Mouse (Mus musculus) MEL (cell line): Measurements from ENCODE around the gene Mcrip1. TPM values are rescaled to one million over a fixed set of nuclear protein-coding genes. Genes with fewer than 3 reads are reported as not detected.

ENCODE experiments used
- DNase-seq: peaks from one replicate; pipeline ENCODE4 v3.0.0; 2011; ENCODE audit warnings: low read depth, low spot score
- H3K27ac ChIP-seq: 2 replicates; pipeline ENCODE4 v1.5.1; 2012; ENCODE audit warnings: low read depth, mild to moderate bottlenecking, control low read depth, low read length, moderate library complexity; ENCODE audit not compliant: control insufficient read depth
- H3K27me3 ChIP-seq, 2 experiments: fragments of 150-350 bp in 1 of 2; sonication (generic) in 1 of 2; 2 replicates each; pipeline ENCODE4 v1.6.1; 2012; ENCODE audit warnings: low read length in 2 of 2, mild to moderate bottlenecking in 2 of 2, improper control_type of control experiment in 1 of 2, moderate library complexity in 1 of 2; ENCODE audit not compliant: insufficient read depth in 2 of 2, control insufficient read depth in 1 of 2
- H3K36me3 ChIP-seq, 2 experiments: 2 replicates each; pipeline ENCODE4 v1.6.1; 2012 to 2014; ENCODE audit warnings: low read length in 2 of 2, improper control_type of control experiment in 1 of 2, inconsistent platforms in 1 of 2, mild to moderate bottlenecking in 1 of 2; ENCODE audit not compliant: insufficient read depth in 2 of 2, control insufficient read depth in 1 of 2
- H3K4me1 ChIP-seq, 2 experiments: fragments of 150-350 bp in 1 of 2; sonication (generic) in 1 of 2; 2 replicates each; pipeline ENCODE4 v1.6.1; 2012; ENCODE audit warnings: low read length in 2 of 2, improper control_type of control experiment in 1 of 2, mild to moderate bottlenecking in 1 of 2; ENCODE audit not compliant: insufficient read depth in 2 of 2, control insufficient read depth in 1 of 2
- H3K4me3 ChIP-seq, 2 experiments: fragments of 150-350 bp in 1 of 2; sonication (generic) in 1 of 2; 2 replicates each; pipeline ENCODE4 v1.5.1; 2012; ENCODE audit warnings: low read depth in 2 of 2, low read length in 2 of 2, mild to moderate bottlenecking in 2 of 2, moderate library complexity in 2 of 2, control low read depth in 1 of 2, improper control_type of control experiment in 1 of 2; ENCODE audit not compliant: control insufficient read depth in 1 of 2, insufficient read depth in 1 of 2
- H3K79me2 ChIP-seq: 2 replicates; pipeline ENCODE4 v1.6.1; 2012; ENCODE audit warnings: mild to moderate bottlenecking, low read length, moderate library complexity; ENCODE audit not compliant: control insufficient read depth, poor library complexity, insufficient read depth
- H3K9ac ChIP-seq: 2 replicates; pipeline ENCODE4 v1.6.1; 2012; ENCODE audit warnings: low read depth, mild to moderate bottlenecking, control low read depth, low read length, moderate library complexity; ENCODE audit not compliant: control insufficient read depth, poor library complexity, severe bottlenecking
- H3K9me3 ChIP-seq: fragments of 150-350 bp; sonication (generic); replicated peaks from 2 replicates; pipeline ENCODE4 v1.6.1; 2012; ENCODE audit warnings: mild to moderate bottlenecking, low read length, improper control_type of control experiment, moderate library complexity; ENCODE audit not compliant: insufficient read depth
- BHLHE40 ChIP-seq: IDR thresholded peaks from 2 replicates; pipeline ENCODE4 v1.6.1; 2012; ENCODE audit warnings: low read depth, mild to moderate bottlenecking, inconsistent platforms, low read length, improper control_type of control experiment, borderline replicate concordance
- CTCF ChIP-seq, 3 experiments: IDR thresholded peaks in 2 of 3; conservative IDR thresholded peaks in 1 of 3; 2 replicates each; pipeline ENCODE4 v1.5.1; 2011 to 2012; ENCODE audit warnings: low read length in 3 of 3, low read depth in 2 of 3, mild to moderate bottlenecking in 2 of 3, improper control_type of control experiment in 1 of 3, inconsistent platforms in 1 of 3, mixed read lengths in 1 of 3, moderate library complexity in 1 of 3; ENCODE audit not compliant: control insufficient read depth in 1 of 3, insufficient read depth in 1 of 3, poor library complexity in 1 of 3, severe bottlenecking in 1 of 3
- ELF1 ChIP-seq: IDR thresholded peaks from 2 replicates; pipeline ENCODE4 v1.6.1; 2014; ENCODE audit warnings: low read depth, mild to moderate bottlenecking, inconsistent platforms, low read length, improper control_type of control experiment, moderate library complexity
- JUND ChIP-seq: IDR thresholded peaks from 2 replicates; pipeline ENCODE4 v1.6.1; 2011; ENCODE audit warnings: low read depth, mild to moderate bottlenecking, improper control_type of control experiment, low read length
- MAFK ChIP-seq: IDR thresholded peaks from 2 replicates; pipeline ENCODE4 v1.6.1; 2011; ENCODE audit warnings: low read depth, mild to moderate bottlenecking, low read length, improper control_type of control experiment, borderline replicate concordance
- MAZ ChIP-seq: IDR thresholded peaks from 2 replicates; pipeline ENCODE4 v1.6.1; 2012; ENCODE audit warnings: low read depth, mild to moderate bottlenecking, inconsistent platforms, low read length, improper control_type of control experiment
- MYB ChIP-seq: IDR thresholded peaks from 2 replicates; pipeline ENCODE4 v1.6.1; 2011; ENCODE audit warnings: mild to moderate bottlenecking, low read depth, low read length, improper control_type of control experiment
- NELFE ChIP-seq: IDR thresholded peaks from 2 replicates; pipeline ENCODE4 v1.6.1; 2011; ENCODE audit warnings: low read depth, low read length, improper control_type of control experiment
- NRF1 ChIP-seq: IDR thresholded peaks from 2 replicates; pipeline ENCODE4 v1.6.1; 2014; ENCODE audit warnings: low read depth, mild to moderate bottlenecking, inconsistent platforms, low read length, improper control_type of control experiment, moderate library complexity; ENCODE audit not compliant: poor library complexity, insufficient read depth, severe bottlenecking
- TBP ChIP-seq: IDR thresholded peaks from 2 replicates; pipeline ENCODE4 v1.8.0; 2011; ENCODE audit warnings: low read depth, low read length, improper control_type of control experiment
- UBTF ChIP-seq: IDR thresholded peaks from 2 replicates; pipeline ENCODE4 v1.6.1; 2012; ENCODE audit warnings: low read depth, mild to moderate bottlenecking, inconsistent platforms, low read length, improper control_type of control experiment, moderate library complexity, borderline replicate concordance; ENCODE audit not compliant: insufficient read depth
- USF1 ChIP-seq: IDR thresholded peaks from 2 replicates; pipeline ENCODE4 v1.6.1; 2014; ENCODE audit warnings: low read depth, mild to moderate bottlenecking, inconsistent platforms, low read length, improper control_type of control experiment, moderate library complexity
- USF2 ChIP-seq, 2 experiments: IDR thresholded peaks; 2 replicates each; pipeline ENCODE4 v1.6.1; 2011 to 2012; ENCODE audit warnings: improper control_type of control experiment in 2 of 2, low read length in 2 of 2, borderline replicate concordance in 1 of 2, inconsistent platforms in 1 of 2, low read depth in 1 of 2, mild to moderate bottlenecking in 1 of 2; ENCODE audit not compliant: insufficient read depth in 1 of 2
- ZC3H11A ChIP-seq: IDR thresholded peaks from 2 replicates; pipeline ENCODE4 v1.6.1; 2012; ENCODE audit warnings: low read depth, mild to moderate bottlenecking, inconsistent platforms, low read length, improper control_type of control experiment
- ZNF384 ChIP-seq: IDR thresholded peaks from 2 replicates; pipeline ENCODE4 v1.6.1; 2012; ENCODE audit warnings: low read depth, mild to moderate bottlenecking, inconsistent platforms, low read length, improper control_type of control experiment
- polyA plus RNA-seq, 2 experiments: library from polyadenylated mRNA; stranded (reverse) in 1 of 2; unstranded in 1 of 2; fragments of >175 nt in 1 of 2; fragments of >200 nt in 1 of 2; gene quantifications; 2 replicates each; pipeline versions ENCODE4 v1.2.1 to v1.2.4; 2012; ENCODE audit warnings: low replicate concordance in 2 of 2, low read depth in 1 of 2; ENCODE audit not compliant: insufficient read length in 2 of 2, insufficient read depth in 1 of 2, missing spikeins in 1 of 2
- total RNA-seq: library from RNA; depleted of rRNA; stranded (reverse); fragments of 300-350 nt; gene quantifications from 2 replicates; pipeline ENCODE4 v1.2.3, GENCODE M21; 2012

Gene Mcrip1
- total and polyA plus RNA-seq, 3 experiments, result 36.6 to 83.5 TPM; not detected in 1

GRCm38 (mm10) chr11:120541907-120542306 is 7.6 kb downstream of the Mcrip1 start (continued):
- TF ChIP-seq CTCF (IDR thresholded peaks at IDR 0.05 in 2 of 3, conservative IDR thresholded peaks at IDR 0.05 in 1 of 3; ENCODE audit: control insufficient read depth in 1 of 3, insufficient read depth in 1 of 3, low read depth in 2 of 3, low read length in 3 of 3, poor library complexity in 1 of 3, severe bottlenecking in 1 of 3) (peak; percentile 39 to 63 (median 59); a peak in 5 of 6 replicates), NRF1 (no peak), ZC3H11A (peak; percentile 13; the same call in 1 of the 2 replicates), USF2 (IDR thresholded peaks at IDR 0.05; ENCODE audit: borderline replicate concordance in 1 of 2, insufficient read depth in 1 of 2, low read depth in 1 of 2, low read length in 2 of 2) (no peak), MAZ (no peak)

- TF ChIP-seq NELFE (no peak), USF1 (0 out of 2 replicates have a peak, but pooled peaks have one; percentile 9)
- Histone ChIP-seq H3K4me3 (no peak overlapping the region), H3K79me2 (no peaks in the 10 kb centered on the region), H3K27me3 (no peaks in the 10 kb centered on the region), H3K9me3 (no peaks in the 10 kb centered on the region), H3K4me1 (peaks cover 0 to 10% of the 10 kb centered on the region in 2 experiments; a peak in 1 of 4 replicates), H3K27ac (no peak overlapping the region), H3K36me3 (no peaks in the 10 kb centered on the region; a peak in 1 of 4 replicates), H3K9ac (no peak overlapping the region)
- DNase-seq, result no peak
Observed at GRCm38 (mm10) chr11:120539285-120540014, 10.1 kb downstream of the Mcrip1 start.

GRCm38 (mm10) chr11:120538955-120539284 is 10.6 kb downstream of the Mcrip1 start:
- Histone ChIP-seq H3K36me3 (no peaks in the 10 kb centered on the region; a peak in 1 of 4 replicates), H3K4me1 (peaks cover 0 to 10% of the 10 kb centered on the region in 2 experiments; a peak in 1 of 4 replicates), H3K4me3 (no peak overlapping the region), H3K27me3 (no peaks in the 10 kb centered on the region), H3K27ac (no peak overlapping the region), H3K79me2 (no peaks in the 10 kb centered on the region), H3K9me3 (no peaks in the 10 kb centered on the region), H3K9ac (no peak overlapping the region)
- DNase-seq, result peak; percentile 67
- TF ChIP-seq JUND, result no peak
- TF ChIP-seq MAFK, result no peak

- Histone ChIP-seq H3K9me3 (no peaks in the 10 kb centered on the region), H3K79me2 (no peaks in the 10 kb centered on the region), H3K9ac (no peak overlapping the region), H3K36me3 (no peaks in the 10 kb centered on the region), H3K4me3 (no peak overlapping the region), H3K27ac (no peak overlapping the region), H3K27me3 (peaks cover 0 to 1% of the 10 kb centered on the region in 2 experiments; a peak in 1 of 4 replicates), H3K4me1 (peaks cover 0 to 10% of the 10 kb centered on the region in 2 experiments; a peak in 1 of 4 replicates)
- no peak for DNase-seq
- TF ChIP-seq ELF1, result no peak
- no peak for TF ChIP-seq TBP
- no peak for TF ChIP-seq BHLHE40
- no peak for TF ChIP-seq UBTF
- no peak for TF ChIP-seq JUND
- TF ChIP-seq NRF1, result no peak
- no peak for TF ChIP-seq ZNF384
- TF ChIP-seq MYB, result no peak
Observed at GRCm38 (mm10) chr11:120538485-120538884, 11.0 kb downstream of the Mcrip1 start.
